Mouse (Mus musculus) intestine, embryonic 15.5 days (tissue): Measurements from ENCODE around the gene Serpinb1b. TPM values are rescaled to one million over a fixed set of nuclear protein-coding genes. Genes with fewer than 3 reads are reported as not detected.
A peak's percentile ranks its signal among the peaks of the same experiment; 100 is the strongest.
"Not testable (repeated sequence)": the region's sequence is repeated elsewhere in the genome, so short reads cannot be mapped to it uniquely, and the experiment has no call there.

Experiments used
- ATAC-seq: fragments of 200-750 bp; cut with Nextera tagmentation; 2 replicates; pipeline ENCODE4 v1.8.0; 2017; ENCODE audit warnings: moderate TSS enrichment, moderate library complexity
- H3K27ac ChIP-seq: fragments of 300-500 bp; sonication (generic); 2 replicates; pipeline ENCODE4 v1.5.1; 2015; ENCODE audit warnings: mild to moderate bottlenecking, inconsistent platforms
- H3K27me3 ChIP-seq: fragments of 300-500 bp; sonication (generic); replicated peaks from 2 replicates; pipeline ENCODE4 v1.6.1; 2015; ENCODE audit warnings: inconsistent platforms
- H3K36me3 ChIP-seq: fragments of 300-500 bp; sonication (generic); 2 replicates; pipeline ENCODE4 v1.6.1; 2015; ENCODE audit warnings: inconsistent platforms
- H3K4me1 ChIP-seq: fragments of 300-500 bp; sonication (generic); replicated peaks from 2 replicates; pipeline ENCODE4 v1.6.1; 2015; ENCODE audit warnings: inconsistent platforms
- H3K4me2 ChIP-seq: fragments of 300-500 bp; sonication (generic); replicated peaks from 2 replicates; pipeline ENCODE4 v1.6.1; 2015; ENCODE audit warnings: mild to moderate bottlenecking, inconsistent platforms
- H3K4me3 ChIP-seq: fragments of 300-500 bp; sonication (generic); replicated peaks from 2 replicates; pipeline ENCODE4 v1.5.1; 2015; ENCODE audit warnings: inconsistent platforms
- H3K9ac ChIP-seq: fragments of 300-500 bp; sonication (generic); 2 replicates; pipeline ENCODE4 v1.6.1; 2015; ENCODE audit warnings: inconsistent platforms
- H3K9me3 ChIP-seq: fragments of 300-500 bp; sonication (generic); 2 replicates; pipeline ENCODE4 v1.6.1; 2016; ENCODE audit warnings: inconsistent platforms
- WGBS: fragments of 180-500 bp; shearing (Covaris S2); methylation state at CpG from one replicate; pipeline ENCODE4 v1.1.7; 2015; 5-methylcytosine and 5-hydroxymethylcytosine counted together
- polyA plus RNA-seq: library from polyadenylated mRNA; unstranded; fragments of >200 nt; fragmentation: Nextera tagmentation; extraction: Ambion mirVana; gene quantifications from 2 replicates; pipeline ENCODE4 v1.2.1, GENCODE M21; 2015

The Serpinb1b gene
- 0.33 TPM in 1 of 2 replicates, not detected in the other for polyA plus RNA-seq

- no peaks in the 10 kb centered on the region for H3K27me3 ChIP-seq
- no peak for ATAC-seq
- H3K4me3 ChIP-seq, result no peak within 1 kb of the TSS
- 68% methylated on average over 3 of the region's 3 CpGs for WGBS
- H3K9ac ChIP-seq, result no peak within 1 kb of the TSS
- peak within 1 kb of the TSS; percentile 36; the same call in 1 of the 2 replicates for H3K4me2 ChIP-seq
- no peaks in the 10 kb centered on the region for H3K9me3 ChIP-seq
- no peaks in the 10 kb centered on the region for H3K4me1 ChIP-seq
- no peak within 1 kb of the TSS for H3K27ac ChIP-seq
- no peaks in the 10 kb centered on the region for H3K36me3 ChIP-seq
Measured at GRCm38 (mm10) chr13:33078056-33078705, at the start of gene Serpinb1b. Gene Serpinb1b (plus strand): TSS chr13:33078575.

DNA sequence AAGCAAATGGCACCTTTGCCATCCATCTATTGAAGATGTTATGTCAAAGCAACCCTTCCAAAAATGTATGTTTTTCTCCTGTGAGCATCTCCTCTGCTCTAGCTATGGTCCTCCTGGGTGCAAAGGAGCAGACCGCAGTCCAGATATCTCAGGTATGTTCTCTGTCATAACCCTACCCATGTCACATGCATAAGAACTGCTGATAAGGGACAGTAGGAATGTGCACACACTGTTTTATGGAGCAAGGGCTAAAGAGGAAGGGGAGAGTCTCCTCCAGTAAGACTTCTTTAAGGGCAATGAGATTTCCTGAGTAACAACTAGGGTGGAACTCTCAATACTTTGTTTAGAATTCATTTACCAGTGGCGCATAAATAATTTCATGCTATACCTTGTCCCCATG lies 48.9 kb upstream of the Serpinb1b start:
- H3K4me3 ChIP-seq, H3K27ac ChIP-seq, H3K36me3 ChIP-seq, H3K27me3 ChIP-seq, H3K9me3 ChIP-seq, H3K4me2 ChIP-seq, H3K4me1 ChIP-seq, H3K9ac ChIP-seq: not testable (repeated sequence)
- WGBS, result 80% methylated on average over 2 of the region's 2 CpGs
- ATAC-seq, result peak; percentile 59; the same call in 1 of the 2 replicates

DNA sequence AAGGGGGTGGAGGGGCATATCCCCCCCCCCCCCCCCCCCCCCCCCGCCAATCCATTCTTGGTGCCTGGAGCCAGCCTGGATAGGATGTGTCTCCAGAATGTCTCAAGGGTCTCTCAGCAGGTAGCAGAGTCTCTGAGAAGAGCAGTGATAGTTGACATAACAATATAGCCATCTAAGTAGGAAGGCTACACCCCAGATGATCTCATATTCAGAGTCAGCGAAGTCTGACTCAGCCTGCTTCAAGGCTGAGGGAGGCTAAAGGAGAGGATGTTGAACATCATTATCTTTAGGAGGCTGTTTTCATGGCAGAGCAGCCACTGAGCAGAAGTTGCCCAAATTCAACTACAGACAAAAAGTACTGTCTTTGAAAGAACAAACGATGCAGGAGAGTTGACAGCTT lies 48.1 kb upstream of the Serpinb1b start:
- Histone ChIP-seq H3K36me3 (no peaks in the 10 kb centered on the region), H3K9ac (no peak overlapping the region), H3K27me3 (no peaks in the 10 kb centered on the region), H3K4me2 (no peak overlapping the region), H3K4me1 (no peaks in the 10 kb centered on the region), H3K9me3 (no peaks in the 10 kb centered on the region), H3K4me3 (no peak overlapping the region), H3K27ac (no peak overlapping the region)
- no peak for ATAC-seq
- 78% methylated on average over 2 of the region's 3 CpGs for WGBS

- no peak overlapping the region for H3K4me2 ChIP-seq
- no peak overlapping the region for H3K4me3 ChIP-seq
- H3K9me3 ChIP-seq, result no peaks in the 10 kb centered on the region
- WGBS, result 73% methylated on average over 1 of the region's 1 CpGs
- no peak overlapping the region for H3K27ac ChIP-seq
- ATAC-seq, result no peak
- H3K36me3 ChIP-seq, result no peaks in the 10 kb centered on the region
- no peaks in the 10 kb centered on the region for H3K27me3 ChIP-seq
- H3K9ac ChIP-seq, result no peak overlapping the region
- H3K4me1 ChIP-seq, result no peaks in the 10 kb centered on the region
Measured at GRCm38 (mm10) chr13:33035506-33035905, 42.9 kb upstream of the Serpinb1b start.

DNA sequence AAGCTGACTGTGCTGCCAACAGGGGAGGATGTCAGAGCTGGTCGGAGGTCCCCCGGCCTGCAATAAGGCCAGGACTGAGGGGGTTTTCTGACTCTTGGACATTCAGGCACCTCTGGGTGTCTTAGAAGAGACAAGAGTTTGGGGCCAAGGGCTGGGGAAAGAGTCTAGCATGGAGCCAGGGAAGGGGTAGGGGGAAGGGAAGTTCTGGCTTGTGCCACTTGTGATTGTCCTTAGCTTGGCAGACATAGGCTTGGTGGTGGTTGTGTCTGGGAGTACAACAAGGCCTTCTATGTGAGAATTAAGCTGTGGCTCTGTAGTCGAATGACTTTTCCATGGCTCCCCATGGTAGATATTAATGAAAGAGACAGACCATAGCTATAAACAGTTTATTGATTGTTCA lies 34.8 kb upstream of the Serpinb1b start:
- H3K36me3 ChIP-seq, result no peaks in the 10 kb centered on the region
- no peak overlapping the region for H3K4me2 ChIP-seq
- no peaks in the 10 kb centered on the region for H3K27me3 ChIP-seq
- H3K9ac ChIP-seq, result no peak overlapping the region
- H3K9me3 ChIP-seq, result no peaks in the 10 kb centered on the region
- 96% methylated on average over 3 of the region's 3 CpGs for WGBS
- no peaks in the 10 kb centered on the region for H3K4me1 ChIP-seq
- ATAC-seq, result no peak
- no peak overlapping the region for H3K27ac ChIP-seq
- no peak overlapping the region for H3K4me3 ChIP-seq

DNA sequence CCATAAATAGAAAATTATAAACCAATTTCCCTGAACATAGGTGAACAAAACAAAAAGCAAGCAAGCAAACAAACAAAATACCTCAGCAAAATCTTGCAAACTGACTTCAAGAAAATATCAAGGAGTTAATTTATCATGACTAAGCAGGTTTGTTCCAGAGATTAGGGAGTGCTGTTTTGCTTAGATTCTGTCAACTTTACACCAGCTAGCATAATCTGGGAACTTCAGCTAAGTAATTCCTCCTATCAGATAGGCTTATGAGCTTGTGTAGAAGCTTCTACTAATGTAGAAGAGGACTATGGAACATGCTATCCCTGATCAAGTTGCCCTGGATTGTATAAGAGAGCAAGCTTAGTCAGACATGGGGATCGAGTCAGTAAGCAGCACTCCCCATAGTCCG lies 31.1 kb upstream of the Serpinb1b start:
- no peak for ATAC-seq
- no peak overlapping the region for H3K4me3 ChIP-seq
- H3K27me3 ChIP-seq, result no peaks in the 10 kb centered on the region
- H3K9me3 ChIP-seq, result no peaks in the 10 kb centered on the region
- no peak overlapping the region for H3K9ac ChIP-seq
- no peak overlapping the region for H3K4me2 ChIP-seq
- H3K36me3 ChIP-seq, result no peaks in the 10 kb centered on the region
- WGBS, result 79% methylated on average over 2 of the region's 2 CpGs
- no peak overlapping the region for H3K27ac ChIP-seq
- H3K4me1 ChIP-seq, result no peaks in the 10 kb centered on the region

GRCm38 (mm10) chr13:33048187-33048586 lies 30.2 kb upstream of the Serpinb1b start:
- no peaks in the 10 kb centered on the region for H3K36me3 ChIP-seq
- H3K27ac ChIP-seq, result no peak overlapping the region
- H3K9me3 ChIP-seq, result no peaks in the 10 kb centered on the region
- H3K4me3 ChIP-seq, result no peak overlapping the region
- H3K27me3 ChIP-seq, result no peaks in the 10 kb centered on the region
- 74% methylated on average over 4 of the region's 4 CpGs for WGBS
- no peak for ATAC-seq
- no peak overlapping the region for H3K9ac ChIP-seq
- H3K4me1 ChIP-seq, result no peaks in the 10 kb centered on the region
- no peak overlapping the region for H3K4me2 ChIP-seq

DNA sequence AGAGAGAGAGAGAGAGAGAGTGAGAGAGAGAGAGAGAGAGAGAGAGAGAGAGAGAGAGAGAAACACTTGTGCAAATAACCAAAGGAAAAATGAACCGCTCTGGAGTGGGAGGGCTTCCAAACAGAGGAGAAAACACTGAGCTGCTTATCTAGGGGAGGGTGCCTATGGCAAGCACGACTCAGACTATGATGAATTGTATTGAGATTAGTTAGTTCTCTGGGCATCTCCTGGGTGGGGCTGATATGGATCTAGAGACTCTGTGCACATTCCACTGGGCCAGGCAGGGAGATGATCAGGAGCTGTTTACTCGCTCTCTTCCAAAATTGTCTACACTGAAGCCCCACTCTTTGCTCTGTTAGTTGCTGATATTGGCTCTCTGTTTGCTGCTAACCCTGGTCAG lies 26.7 kb upstream of the Serpinb1b start:
- no peak overlapping the region for H3K4me3 ChIP-seq
- no peaks in the 10 kb centered on the region for H3K4me1 ChIP-seq
- no peaks in the 10 kb centered on the region for H3K27me3 ChIP-seq
- no peak overlapping the region for H3K9ac ChIP-seq
- no peak overlapping the region for H3K27ac ChIP-seq
- no peak overlapping the region for H3K4me2 ChIP-seq
- no peaks in the 10 kb centered on the region for H3K36me3 ChIP-seq
- no peaks in the 10 kb centered on the region for H3K9me3 ChIP-seq
- no peak for ATAC-seq
- 22% methylated on average over 3 of the region's 3 CpGs for WGBS

GRCm38 (mm10) chr13:33063048-33063447 lies 15.3 kb upstream of the Serpinb1b start:
- Histone ChIP-seq H3K27ac (no peak overlapping the region), H3K9ac (no peak overlapping the region), H3K36me3 (no peaks in the 10 kb centered on the region), H3K4me2 (no peak overlapping the region), H3K9me3 (no peaks in the 10 kb centered on the region), H3K4me3 (no peak overlapping the region), H3K27me3 (no peaks in the 10 kb centered on the region), H3K4me1 (no peaks in the 10 kb centered on the region)
- no peak for ATAC-seq
- WGBS, result 41% methylated on average over 1 of the region's 1 CpGs

GRCm38 (mm10) chr13:33067387-33067977 lies 10.9 kb upstream of the Serpinb1b start:
- H3K4me1 ChIP-seq, result no peaks in the 10 kb centered on the region
- no peaks in the 10 kb centered on the region for H3K36me3 ChIP-seq
- H3K27ac ChIP-seq, result no peak overlapping the region
- no peak overlapping the region for H3K9ac ChIP-seq
- 82% methylated on average over 1 of the region's 1 CpGs for WGBS
- no peak overlapping the region for H3K4me2 ChIP-seq
- no peaks in the 10 kb centered on the region for H3K9me3 ChIP-seq
- H3K4me3 ChIP-seq, result no peak overlapping the region
- H3K27me3 ChIP-seq, result no peaks in the 10 kb centered on the region
- no peak for ATAC-seq

DNA sequence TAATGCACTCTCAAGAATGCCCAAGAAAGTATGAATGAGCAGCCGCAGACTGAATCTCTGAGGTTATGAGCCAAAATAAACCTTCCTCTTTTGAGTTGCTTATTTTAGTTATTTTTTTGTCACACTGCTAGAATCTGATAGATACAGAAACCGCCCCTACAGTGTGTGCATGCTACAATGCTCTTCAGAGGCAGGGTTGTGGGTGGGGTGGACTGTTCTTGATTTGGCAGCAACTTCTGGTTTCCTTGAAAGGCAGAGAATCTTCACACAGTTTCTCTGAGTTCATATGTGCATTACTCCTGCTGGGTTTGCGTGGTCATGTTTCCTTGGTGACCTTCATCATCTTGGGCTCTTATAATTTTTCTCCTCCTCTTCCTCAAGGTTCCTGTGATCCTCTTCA lies 10.2 kb upstream of the Serpinb1b start:
- H3K9ac ChIP-seq, result no peak overlapping the region
- H3K36me3 ChIP-seq, result no peaks in the 10 kb centered on the region
- H3K27ac ChIP-seq, result no peak overlapping the region
- H3K4me3 ChIP-seq, result no peak overlapping the region
- no peaks in the 10 kb centered on the region for H3K9me3 ChIP-seq
- no peak overlapping the region for H3K4me2 ChIP-seq
- no peaks in the 10 kb centered on the region for H3K27me3 ChIP-seq
- no peak for ATAC-seq
- no peaks in the 10 kb centered on the region for H3K4me1 ChIP-seq
- WGBS, result 91% methylated on average over 3 of the region's 3 CpGs

- Histone ChIP-seq H3K36me3 (no peaks in the 10 kb centered on the region), H3K27ac (no peak overlapping the region), H3K4me2 (no peak overlapping the region), H3K27me3 (no peaks in the 10 kb centered on the region), H3K4me1 (no peaks in the 10 kb centered on the region), H3K4me3 (no peak overlapping the region), H3K9ac (no peak overlapping the region), H3K9me3 (no peaks in the 10 kb centered on the region)
- 72% methylated on average over 5 of the region's 5 CpGs for WGBS
- ATAC-seq, result no peak
Measured at GRCm38 (mm10) chr13:33071776-33072175, 6.6 kb upstream of the Serpinb1b start.

DNA sequence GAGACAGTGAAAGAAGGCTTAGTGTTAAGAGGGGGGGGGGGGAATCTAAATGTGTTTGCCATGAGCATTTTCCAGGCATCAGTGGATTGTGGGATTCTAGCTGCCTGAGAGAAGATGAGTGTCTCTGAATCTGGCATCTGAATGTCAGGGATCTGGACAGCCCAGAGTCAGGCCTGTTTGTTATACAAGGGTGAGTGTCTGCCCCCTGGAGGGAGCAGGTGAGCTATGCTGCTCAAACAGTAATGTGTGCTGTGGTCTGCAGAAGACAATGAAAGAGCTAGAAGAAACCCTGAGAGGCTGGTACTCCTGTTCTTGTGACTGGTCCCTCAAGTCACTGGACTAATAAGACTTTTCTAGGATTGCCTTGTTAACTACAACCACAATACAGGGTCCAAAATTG lies 4.3 kb upstream of the Serpinb1b start:
- H3K9ac ChIP-seq, result no peak overlapping the region
- H3K4me3 ChIP-seq, result no peak overlapping the region
- H3K27ac ChIP-seq, result no peak overlapping the region
- H3K4me1 ChIP-seq, result no peaks in the 10 kb centered on the region
- no peak for ATAC-seq
- H3K36me3 ChIP-seq, result no peaks in the 10 kb centered on the region
- no peak overlapping the region for H3K4me2 ChIP-seq
- H3K27me3 ChIP-seq, result no peaks in the 10 kb centered on the region
- H3K9me3 ChIP-seq, result no peaks in the 10 kb centered on the region
